Mouse (Mus musculus) erythroblast, embryonic 14.5 days (primary cell): ENCODE data around the gene Slc25a45.

Experiments used
- GATA1 ChIP-seq: IDR thresholded peaks from 2 replicates; pipeline ENCODE4 v1.6.1; 2012; ENCODE audit warnings: low read length, inconsistent platforms, mixed read lengths
- TAL1 ChIP-seq: IDR thresholded peaks from 3 replicates; pipeline ENCODE4 v1.6.1; 2012; ENCODE audit warnings: low read length, inconsistent platforms, mixed read lengths

DNA sequence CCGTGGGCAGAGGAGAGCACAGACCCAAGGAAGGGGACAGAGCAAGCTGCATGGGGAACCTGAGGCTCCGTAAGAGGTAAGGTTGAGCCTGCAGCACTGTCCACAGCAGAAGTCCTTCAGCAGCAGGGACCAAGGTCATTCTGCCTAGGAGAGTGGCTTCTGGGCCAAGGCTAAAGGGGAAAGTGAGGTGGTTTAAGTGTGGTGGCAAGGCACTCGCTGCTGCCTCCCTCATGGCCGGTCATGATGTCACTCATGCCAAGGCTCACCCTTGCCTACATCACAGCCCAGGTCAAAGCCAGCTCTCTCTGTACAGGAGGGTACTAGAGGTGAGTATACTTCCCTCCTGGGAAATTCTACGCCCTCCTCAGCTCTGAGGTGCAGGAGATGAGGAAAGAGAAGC lies 13.8 kb upstream of the Slc25a45 start:
- TF ChIP-seq GATA1, result no peak
- no peak for TF ChIP-seq TAL1
